Mouse (Mus musculus): ENCODE measurements at regions not wholly inside any gene's neighbourhood (a gene's known extent, or its start where the extent isn't known, plus 50 kb on each side); places are given as distances from the start of the nearest gene placed in this dataset.

DNA sequence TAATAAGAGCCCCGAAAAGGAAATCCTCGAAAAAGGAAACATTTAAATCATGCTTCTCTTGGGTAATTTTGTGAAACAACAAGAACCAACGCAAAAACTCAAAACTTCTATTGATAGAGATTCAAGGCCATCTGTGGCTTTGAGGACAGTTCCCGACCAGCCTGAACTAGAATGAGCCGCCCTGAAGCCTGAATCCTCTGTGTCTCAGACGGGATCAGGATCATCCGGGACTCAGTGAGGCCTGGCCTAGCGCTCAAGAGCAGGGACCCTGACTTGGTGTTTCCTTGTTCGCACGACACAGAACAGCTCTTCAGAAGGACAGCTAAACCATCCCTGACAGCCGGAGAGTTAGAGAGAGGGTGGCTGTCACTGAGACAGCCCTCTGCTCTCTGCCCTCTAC, 77.4 kb upstream of the Spin1 start:
- Histone ChIP-seq H3K4me1 (ENCODE audit: control insufficient read depth in 2 of 2, insufficient read depth in 2 of 2, low read length in 2 of 2, poor library complexity in 1 of 2) (peaks cover 2 to 20% of the 10 kb centered on the region in 2 experiments), H3K36me3 (ENCODE audit: control insufficient read depth, insufficient read depth, low read length, poor library complexity, severe bottlenecking) (no peaks in the 10 kb centered on the region), H3K27ac (ENCODE audit: insufficient read depth, low read depth, low read length, poor library complexity, severe bottlenecking) (no peak overlapping the region; the same call in 1 of the 2 replicates), H3K9me3 (ENCODE audit: control insufficient read depth, insufficient read depth, low read depth, low read length) (no peaks in the 10 kb centered on the region), H3K4me3 (ENCODE audit: insufficient read depth in 1 of 2, low read depth in 1 of 2, low read length in 2 of 2, poor library complexity in 1 of 2, severe bottlenecking in 1 of 2) (no peak overlapping the region), H3K9ac (ENCODE audit: insufficient read depth, low read depth, low read length, poor library complexity, severe bottlenecking) (peak overlapping the region; percentile 8; the same call in 1 of the 2 replicates)
- TF ChIP-seq HCFC1 (IDR thresholded peaks at IDR 0.05; ENCODE audit: borderline replicate concordance, insufficient read depth, low read length) (no peak), CHD2 (IDR thresholded peaks at IDR 0.05; ENCODE audit: low read depth, low read length) (no peak), ZNF384 (IDR thresholded peaks at IDR 0.05; ENCODE audit: low read depth, low read length) (no peak), MAFK (IDR thresholded peaks at IDR 0.05; ENCODE audit: insufficient read depth, low read depth, low read length) (no peak), ZC3H11A (IDR thresholded peaks at IDR 0.05; ENCODE audit: borderline replicate concordance, low read depth, low read length) (no peak)
- in situ Hi-C loops (cut with MboI; ENCODE audit: low sequenced_read_pairs in 2 of 2, unreplicated experiment in 2 of 2) = no loop called here
- no peak for DNase-seq (ENCODE audit: low read depth, low spot score)

DNA sequence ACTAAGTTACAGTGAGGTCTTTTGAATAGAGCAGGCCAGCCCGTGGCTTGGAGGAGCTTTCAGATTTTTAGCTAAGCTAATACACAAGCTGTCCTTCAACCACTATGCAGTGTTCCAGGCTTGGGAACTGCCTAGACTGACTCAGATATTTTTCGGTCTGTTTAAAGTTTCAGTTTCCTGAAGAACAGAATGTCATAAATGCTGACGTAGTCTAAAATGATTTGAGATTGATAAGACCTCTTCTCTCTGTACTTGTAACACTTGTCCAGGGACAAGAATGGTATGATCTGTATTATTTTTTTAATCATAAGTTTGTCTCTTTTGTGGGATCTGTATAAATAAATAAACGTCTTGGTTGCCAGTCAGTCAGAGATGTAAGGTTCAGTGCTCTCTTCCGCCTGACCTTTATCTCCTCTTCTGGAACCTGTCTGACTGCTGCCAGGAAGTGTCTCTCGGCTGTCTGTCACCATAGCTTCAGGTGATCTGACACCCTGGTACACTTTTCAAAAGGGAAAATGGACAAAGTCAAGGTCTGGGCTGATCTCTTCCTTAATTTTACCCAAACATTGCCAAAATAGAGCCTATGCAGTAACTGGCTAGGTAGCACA, 74.3 kb upstream of the Spin1 start:
- Histone ChIP-seq H3K4me1 (ENCODE audit: control insufficient read depth in 2 of 2, insufficient read depth in 2 of 2, low read length in 2 of 2, poor library complexity in 1 of 2) (peaks cover 2 to 15% of the 10 kb centered on the region in 2 experiments; a peak in 3 of 4 replicates), H3K36me3 (ENCODE audit: control insufficient read depth, insufficient read depth, low read length, poor library complexity, severe bottlenecking) (peaks cover 4% of the 10 kb centered on the region; the same call in 1 of the 2 replicates), H3K4me3 (ENCODE audit: insufficient read depth in 1 of 2, low read depth in 1 of 2, low read length in 2 of 2, poor library complexity in 1 of 2, severe bottlenecking in 1 of 2) (no peak overlapping the region), H3K9me3 (ENCODE audit: control insufficient read depth, insufficient read depth, low read depth, low read length) (no peaks in the 10 kb centered on the region; the same call in 1 of the 2 replicates), H3K27ac (ENCODE audit: insufficient read depth, low read depth, low read length, poor library complexity, severe bottlenecking) (no peak overlapping the region), H3K9ac (ENCODE audit: insufficient read depth, low read depth, low read length, poor library complexity, severe bottlenecking) (no peak overlapping the region)
- TF ChIP-seq CHD2 (IDR thresholded peaks at IDR 0.05; ENCODE audit: low read depth, low read length) (no peak), MAFK (IDR thresholded peaks at IDR 0.05; ENCODE audit: insufficient read depth, low read depth, low read length) (0 out of 2 replicates have a peak, but pooled peaks have one; percentile 7), HCFC1 (IDR thresholded peaks at IDR 0.05; ENCODE audit: borderline replicate concordance, insufficient read depth, low read length) (no peak), ZC3H11A (IDR thresholded peaks at IDR 0.05; ENCODE audit: borderline replicate concordance, low read depth, low read length) (no peak), ZNF384 (IDR thresholded peaks at IDR 0.05; ENCODE audit: low read depth, low read length) (no peak)
- in situ Hi-C loops (cut with MboI; ENCODE audit: low sequenced_read_pairs in 2 of 2, unreplicated experiment in 2 of 2) = no loop called here
- DNase-seq (ENCODE audit: low read depth, low spot score) = no peak

DNA sequence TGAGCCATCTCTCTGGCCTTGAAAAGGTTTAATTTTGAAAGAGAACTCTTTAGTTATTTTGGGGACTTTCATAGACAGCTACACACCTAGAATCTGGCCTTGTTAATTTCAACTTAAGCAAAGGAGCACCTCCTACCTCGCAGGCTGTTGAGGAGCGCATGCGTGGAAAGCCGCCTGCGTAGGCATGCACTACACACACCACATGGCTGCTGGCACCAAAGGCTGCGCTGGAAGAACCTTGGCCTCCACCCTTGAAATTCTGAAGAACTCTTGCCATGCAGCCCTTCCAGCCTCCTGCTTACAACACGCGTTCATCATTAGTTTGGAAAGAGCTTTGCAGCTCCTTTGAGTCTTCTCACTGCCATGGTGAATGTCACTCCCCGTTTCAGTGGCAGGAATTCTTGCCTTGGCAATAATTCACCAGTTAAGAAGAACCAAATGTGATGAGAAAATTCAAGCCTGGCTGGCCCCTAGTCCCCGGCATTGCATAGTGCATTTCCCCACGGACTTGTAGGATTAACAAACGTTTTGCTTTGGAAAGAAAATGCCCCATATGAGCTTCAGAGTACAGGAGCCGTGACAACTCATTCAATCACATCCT, 62.7 kb upstream of the Spin1 start:
- Histone ChIP-seq H3K9me3 (ENCODE audit: control insufficient read depth, insufficient read depth, low read depth, low read length) (peaks cover 10% of the 10 kb centered on the region), H3K9ac (ENCODE audit: insufficient read depth, low read depth, low read length, poor library complexity, severe bottlenecking) (no peak overlapping the region), H3K4me1 (ENCODE audit: control insufficient read depth in 2 of 2, insufficient read depth in 2 of 2, low read length in 2 of 2, poor library complexity in 1 of 2) (no peaks in the 10 kb centered on the region), H3K27ac (ENCODE audit: insufficient read depth, low read depth, low read length, poor library complexity, severe bottlenecking) (no peak overlapping the region), H3K36me3 (ENCODE audit: control insufficient read depth, insufficient read depth, low read length, poor library complexity, severe bottlenecking) (no peaks in the 10 kb centered on the region), H3K4me3 (ENCODE audit: insufficient read depth in 1 of 2, low read depth in 1 of 2, low read length in 2 of 2, poor library complexity in 1 of 2, severe bottlenecking in 1 of 2) (no peak overlapping the region)
- DNase-seq (ENCODE audit: low read depth, low spot score) = no peak
- in situ Hi-C loops (cut with MboI; ENCODE audit: low sequenced_read_pairs in 2 of 2, unreplicated experiment in 2 of 2) = no loop called here
- TF ChIP-seq ZNF384 (IDR thresholded peaks at IDR 0.05; ENCODE audit: low read depth, low read length) (no peak), HCFC1 (IDR thresholded peaks at IDR 0.05; ENCODE audit: borderline replicate concordance, insufficient read depth, low read length) (no peak), ZC3H11A (IDR thresholded peaks at IDR 0.05; ENCODE audit: borderline replicate concordance, low read depth, low read length) (no peak), MAFK (IDR thresholded peaks at IDR 0.05; ENCODE audit: insufficient read depth, low read depth, low read length) (no peak), CHD2 (IDR thresholded peaks at IDR 0.05; ENCODE audit: low read depth, low read length) (no peak)

DNA sequence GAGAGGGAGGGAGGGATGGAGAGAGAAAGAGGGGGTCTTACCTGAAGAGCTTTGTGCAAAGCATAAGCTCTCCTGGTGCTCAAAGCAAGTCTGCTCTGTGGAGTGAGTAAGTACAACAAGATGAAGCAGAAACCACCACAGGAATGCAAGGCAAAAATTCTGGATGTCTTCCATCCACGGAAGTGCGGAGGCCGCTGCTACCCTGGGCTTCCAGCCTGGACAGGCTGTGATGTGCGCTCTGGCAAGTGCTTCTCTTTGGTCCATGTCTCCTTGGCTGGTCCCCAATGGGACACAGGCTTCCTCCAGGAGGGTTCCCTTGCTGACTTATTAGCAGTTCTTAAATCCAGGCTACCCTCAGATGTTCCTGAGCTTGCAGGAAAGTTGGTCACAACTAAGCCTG, 61.7 kb upstream of the Spin1 start:
- in situ Hi-C loops (cut with MboI; ENCODE audit: low sequenced_read_pairs in 2 of 2, unreplicated experiment in 2 of 2) = no loop called here
- Histone ChIP-seq H3K36me3 (ENCODE audit: control insufficient read depth, insufficient read depth, low read length, poor library complexity, severe bottlenecking) (no peaks in the 10 kb centered on the region), H3K9me3 (ENCODE audit: control insufficient read depth, insufficient read depth, low read depth, low read length) (peaks cover 10% of the 10 kb centered on the region), H3K4me3 (ENCODE audit: insufficient read depth in 1 of 2, low read depth in 1 of 2, low read length in 2 of 2, poor library complexity in 1 of 2, severe bottlenecking in 1 of 2) (no peak overlapping the region), H3K4me1 (ENCODE audit: control insufficient read depth in 2 of 2, insufficient read depth in 2 of 2, low read length in 2 of 2, poor library complexity in 1 of 2) (no peaks in the 10 kb centered on the region), H3K27ac (ENCODE audit: insufficient read depth, low read depth, low read length, poor library complexity, severe bottlenecking) (no peak overlapping the region), H3K9ac (ENCODE audit: insufficient read depth, low read depth, low read length, poor library complexity, severe bottlenecking) (no peak overlapping the region)
- no peak for TF ChIP-seq ZC3H11A (IDR thresholded peaks at IDR 0.05; ENCODE audit: borderline replicate concordance, low read depth, low read length)
- no peak for TF ChIP-seq MAFK (IDR thresholded peaks at IDR 0.05; ENCODE audit: insufficient read depth, low read depth, low read length)
- no peak for TF ChIP-seq ZNF384 (IDR thresholded peaks at IDR 0.05; ENCODE audit: low read depth, low read length)
- no peak for TF ChIP-seq CHD2 (IDR thresholded peaks at IDR 0.05; ENCODE audit: low read depth, low read length)
- no peak for TF ChIP-seq HCFC1 (IDR thresholded peaks at IDR 0.05; ENCODE audit: borderline replicate concordance, insufficient read depth, low read length)
- no peak for DNase-seq (ENCODE audit: low read depth, low spot score)
